Mouse (Mus musculus): ENCODE measurements around the gene Rusc2.

GRCm38 (mm10) chr4:43407071-43407920 lies 25.5 kb downstream of the Rusc2 start:
- TF ChIP-seq GATA1 (IDR thresholded peaks at IDR 0.05; ENCODE audit: borderline replicate concordance, low read length) (no peak), FLI1 (IDR thresholded peaks at IDR 0.05; ENCODE audit: low read length) (no peak)

All from megakaryocyte, embryonic 14.5 days (primary cell).